In the genomic region with DNA sequence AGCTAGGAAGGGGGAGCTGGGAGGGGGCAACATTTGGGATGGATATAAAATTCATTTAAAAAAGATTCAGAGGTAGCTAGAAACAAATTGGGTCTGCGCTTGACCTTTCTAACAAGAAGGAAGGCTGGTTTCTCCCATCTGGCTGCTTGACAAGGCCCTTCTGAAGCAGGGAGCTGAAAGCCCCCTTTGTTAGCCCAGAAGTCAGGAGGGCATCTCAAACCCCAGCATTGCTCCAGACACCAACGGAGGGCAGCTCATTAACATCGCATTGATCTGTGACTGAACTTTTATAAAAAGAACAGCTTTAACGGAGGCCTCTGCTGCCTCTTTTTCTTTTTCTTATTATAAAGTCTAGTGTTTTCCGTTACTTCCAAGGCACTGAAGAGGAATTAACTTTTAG, we compare ENCODE assay signal across 21 mouse cellular contexts.
DNase-seq lines count a peak whose midpoint lies in the region; ATAC-seq and TF ChIP-seq lines count a peak whose summit lies in the region.
"Had no signal": no experiment of that assay in that cellular context is flagged by ENCODE, and none has a peak within 500 bp of the region (broad histone marks: within the 10 kb centered on the region; RNA-seq: fewer than 3 reads in every experiment).

No protein-coding gene starts in this region.

- TF ChIP-seq CTCF in brain, embryonic 14.5 days (IDR thresholded peaks at IDR 0.05; ENCODE audit: borderline replicate concordance, extremely low read depth, insufficient read depth, insufficient read length) = no peak

- intact Hi-C loops in gastrocnemius, postnatal 36 days (cut with DNase I) = no loop called here
- intact Hi-C loops in gastrocnemius, postnatal 14 days (cut with DNase I; ENCODE audit: low total_unique reads) = no loop called here

- 28% methylated on average over 5 of the region's 5 CpGs for WGBS in midbrain, embryonic 11.5 days
- WGBS in midbrain, embryonic 14.5 days = 31% methylated on average over 5 of the region's 5 CpGs
- WGBS in embryonic facial prominence, embryonic 10.5 days = 26% methylated on average over 5 of the region's 5 CpGs

- H3K27me3 ChIP-seq in midbrain, embryonic 11.5 days (ENCODE audit: control insufficient read depth, insufficient read depth, low read length) = no peaks in the 10 kb centered on the region
- H3K27me3 ChIP-seq in midbrain, embryonic 14.5 days (ENCODE audit: control insufficient read depth, insufficient read depth, low read length) = no peaks in the 10 kb centered on the region
- peaks cover 15% of the 10 kb centered on the region; the same call in 1 of the 2 replicates for H3K27me3 ChIP-seq in embryonic facial prominence, embryonic 10.5 days (replicated peaks; ENCODE audit: low read depth, poor library complexity, severe bottlenecking)
- H3K27me3 ChIP-seq: CH12.LX; embryonic facial prominence, embryonic 13.5 days; Patski had no signal

- no peak overlapping the region for H3K9ac ChIP-seq in midbrain, embryonic 11.5 days (ENCODE audit: low read length)
- no peak overlapping the region for H3K9ac ChIP-seq in midbrain, embryonic 14.5 days (replicated peaks; ENCODE audit: low read length)
- H3K9ac ChIP-seq: embryonic facial prominence, embryonic 13.5 days; forebrain, embryonic 12.5 days; heart, embryonic 13.5 days; hindbrain, embryonic 13.5 days had no signal

- no peak for ATAC-seq in midbrain, embryonic 11.5 days (ENCODE audit: low FRiP score)
- no peak for ATAC-seq in midbrain, embryonic 14.5 days (ENCODE audit: low FRiP score, low TSS enrichment)
- ATAC-seq: activated CD4-positive, CD25-positive, alpha-beta regulatory T cell, adult 4 months; intestine, embryonic 16.5 days; Patski had no signal

- H3K36me3 ChIP-seq in midbrain, embryonic 11.5 days (ENCODE audit: control insufficient read depth, insufficient read depth, low read length) = no peaks in the 10 kb centered on the region
- H3K36me3 ChIP-seq in midbrain, embryonic 14.5 days (ENCODE audit: control insufficient read depth, insufficient read depth, low read length) = no peaks in the 10 kb centered on the region
- H3K36me3 ChIP-seq in embryonic facial prominence, embryonic 10.5 days (replicated peaks) = no peaks in the 10 kb centered on the region
- H3K36me3 ChIP-seq: embryonic facial prominence, embryonic 13.5 days; forebrain, embryonic 12.5 days; heart, embryonic 13.5 days; hindbrain, embryonic 13.5 days had no signal

- H3K9me3 ChIP-seq in midbrain, embryonic 11.5 days (ENCODE audit: control insufficient read depth, low read length) = no peaks in the 10 kb centered on the region
- no peaks in the 10 kb centered on the region for H3K9me3 ChIP-seq in midbrain, embryonic 14.5 days (ENCODE audit: control insufficient read depth, low read length)
- no peaks in the 10 kb centered on the region for H3K9me3 ChIP-seq in embryonic facial prominence, embryonic 10.5 days
- H3K9me3 ChIP-seq: embryonic facial prominence, embryonic 13.5 days; forebrain, embryonic 12.5 days; heart, embryonic 13.5 days; hindbrain, embryonic 13.5 days had no signal

- H3K4me3 ChIP-seq in midbrain, embryonic 11.5 days (ENCODE audit: low read depth, low read length) = no peak overlapping the region
- H3K4me3 ChIP-seq in midbrain, embryonic 14.5 days (replicated peaks; ENCODE audit: low read depth, low read length) = no peak overlapping the region
- H3K4me3 ChIP-seq in embryonic facial prominence, embryonic 10.5 days = no peak overlapping the region
- H3K4me3 ChIP-seq: embryonic facial prominence, embryonic 13.5 days; forebrain, embryonic 12.5 days; heart, embryonic 13.5 days; hindbrain, embryonic 13.5 days had no signal

- no peak overlapping the region for H3K4me2 ChIP-seq in midbrain, embryonic 11.5 days
- H3K4me2 ChIP-seq in midbrain, embryonic 14.5 days (ENCODE audit: low read length) = no peak overlapping the region
- H3K4me2 ChIP-seq: embryonic facial prominence, embryonic 13.5 days; forebrain, embryonic 12.5 days; heart, embryonic 13.5 days; hindbrain, embryonic 13.5 days had no signal

- peaks cover 4% of the 10 kb centered on the region; the same call in 1 of the 2 replicates for H3K4me1 ChIP-seq in midbrain, embryonic 11.5 days (ENCODE audit: control insufficient read depth, insufficient read depth, low read length)
- 0 out of 2 replicates have a peak, but pooled peaks cover 2% of the 10 kb centered on the region for H3K4me1 ChIP-seq in midbrain, embryonic 14.5 days (ENCODE audit: control insufficient read depth, insufficient read depth, low read length)
- H3K4me1 ChIP-seq in embryonic facial prominence, embryonic 10.5 days = peaks cover 12% of the 10 kb centered on the region; the same call in 1 of the 2 replicates
- H3K4me1 ChIP-seq: embryonic facial prominence, embryonic 13.5 days; heart, embryonic 13.5 days; hindbrain, embryonic 13.5 days had no signal

- no peak overlapping the region for H3K27ac ChIP-seq in midbrain, embryonic 11.5 days (ENCODE audit: low read depth, low read length)
- no peak overlapping the region for H3K27ac ChIP-seq in midbrain, embryonic 14.5 days (replicated peaks; ENCODE audit: low read depth, low read length)
- no peak overlapping the region for H3K27ac ChIP-seq in embryonic facial prominence, embryonic 10.5 days (replicated peaks)
- H3K27ac ChIP-seq: embryonic facial prominence, embryonic 13.5 days; forebrain, embryonic 12.5 days; heart, embryonic 13.5 days; hindbrain, embryonic 13.5 days had no signal

- DNase-seq in heart, adult 11 months = peak; percentile 30
- DNase-seq in heart, adult 18-20 months = no peak
- peak; percentile 85 for DNase-seq in midbrain, embryonic 11.5 days (ENCODE audit: low spot score, missing footprints)
- DNase-seq in midbrain, embryonic 14.5 days = no peak
- DNase-seq in brain, embryonic 14.5 days (ENCODE audit: low read depth) = peak; percentile 41
- DNase-seq in embryonic facial prominence, embryonic 10.5 days (ENCODE audit: low spot score) = peak; percentile 27
- no peak for DNase-seq in gastrocnemius, postnatal 36 days
- DNase-seq in gastrocnemius, postnatal 14 days = no peak
- DNase-seq: adrenal gland, postnatal 14 days; cerebellum, adult 11 months; cerebellum, adult 8-10 months; heart, postnatal 36 days; kidney, adult 2 months had no signal

- no peak for TF ChIP-seq POLR2A in brain, embryonic 14.5 days (IDR thresholded peaks at IDR 0.05; ENCODE audit: borderline replicate concordance, extremely low read depth, insufficient read depth, insufficient read length, poor library complexity, severe bottlenecking)

Comparison
In these comparisons a context has a peak if more than half of its experiments do, and no peak if none do; other contexts are left out.
1. DNase-seq: peak in heart, adult 11 months (single experiment), midbrain, embryonic 11.5 days (single experiment), brain, embryonic 14.5 days (single experiment) and embryonic facial prominence, embryonic 10.5 days (single experiment); none in heart, adult 18-20 months (0 of 2), midbrain, embryonic 14.5 days (single experiment), gastrocnemius, postnatal 36 days (0 of 2) and gastrocnemius, postnatal 14 days (single experiment).